Mouse (Mus musculus) left cerebral cortex, adult 6 months (tissue): ENCODE results near the gene Gnl3. TPM values are rescaled to one million over a fixed set of nuclear protein-coding genes. Genes with fewer than 3 reads are reported as not detected.

Experiments
- long read RNA-seq, 2 experiments: library from polyadenylated mRNA; unstranded; transcript quantifications; one replicate each; pipeline ENCODE4 v2.0.0; 2019 to 2020
- polyA plus RNA-seq: library from polyadenylated mRNA; unstranded; fragments of <200 nt; fragmentation: Nextera tagmentation; gene quantifications from 2 replicates; pipeline ENCODE4 v1.2.3, GENCODE M21; 2021

Gnl3 gene
- 13.2 and 15.2 TPM in 2 replicates for polyA plus RNA-seq
- long read RNA-seq, experiment 1, transcript Gnl3-201 (15 exons, 1,947 nt): major isoform, 24 of 54 reads
- long read RNA-seq, experiment 1, partial matches to known transcripts: 5 of 54 reads
- long read RNA-seq, experiment 1, other reads (novel, unspliced or antisense): 23 of 54 reads
- long read RNA-seq, experiment 2, transcript Gnl3-201 (15 exons, 1,947 nt): major isoform, 5 of 30 reads
- long read RNA-seq, experiment 2, partial matches to known transcripts: 24 of 30 reads
- long read RNA-seq, experiment 2, other reads (novel, unspliced or antisense): 1 of 30 reads

GRCm38 (mm10) chr14:31018860-31019291 is at the start of gene Gnl3, which contains the start of gene Pbrm1:
Gene Gnl3, minus strand, starts transcription at chr14:31019152.
Gene Pbrm1, plus strand, starts transcription at chr14:31019138.

GRCm38 (mm10) chr14:31001307-31002205 is 17.4 kb downstream of the Gnl3 start, which contains the start of the genes Glt8d1 and Spcs1:
Gene Glt8d1, plus strand, starts transcription at chr14:31001400.
Gene Spcs1, minus strand, starts transcription at chr14:31001672.

Other genes starting within 250 kb of the Gnl3 start
- 3.0 and 12.7 TPM in 2 replicates for gene Tmem110, start 193.6 kb downstream of the Gnl3 start, polyA plus RNA-seq
- 1.7 and 2.2 TPM in 2 replicates for gene Mustn1, start 140.0 kb downstream of the Gnl3 start, polyA plus RNA-seq
- gene Itih4, start 132.7 kb downstream of the Gnl3 start, polyA plus RNA-seq: not detected in 2 replicates
- gene Itih3, start 95.4 kb downstream of the Gnl3 start, polyA plus RNA-seq: 10.8 and 23.2 TPM in 2 replicates
- gene Itih1, start 75.9 kb downstream of the Gnl3 start, polyA plus RNA-seq: not detected in 2 replicates
- gene Nek4, start 67.8 kb downstream of the Gnl3 start, polyA plus RNA-seq: 6.7 and 7.2 TPM in 2 replicates
- gene Glt8d1, start 17.8 kb downstream of the Gnl3 start, polyA plus RNA-seq: 16.3 and 21.3 TPM in 2 replicates
- 514 and 571 TPM in 2 replicates for gene Spcs1, start 17.5 kb downstream of the Gnl3 start, polyA plus RNA-seq
- gene Pbrm1, start within 50 bp of the Gnl3 start, polyA plus RNA-seq: 8.6 and 18.1 TPM in 2 replicates
- gene Smim4, start 109.8 kb upstream of the Gnl3 start, polyA plus RNA-seq: 129 and 147 TPM in 2 replicates
- 5.2 and 7.7 TPM in 2 replicates for gene Nt5dc2, start 111.9 kb upstream of the Gnl3 start, polyA plus RNA-seq
- 7.3 and 8.7 TPM in 2 replicates for gene Stab1, start 149.5 kb upstream of the Gnl3 start, polyA plus RNA-seq
- gene Tnnc1, start 189.2 kb upstream of the Gnl3 start, polyA plus RNA-seq: 65.8 and 69.3 TPM in 2 replicates
- gene Nisch, start 197.8 kb upstream of the Gnl3 start, polyA plus RNA-seq: 114 and 135 TPM in 2 replicates
- gene Sema3g, start 198.7 kb upstream of the Gnl3 start, polyA plus RNA-seq: 0.05 and 0.06 TPM in 2 replicates
- 3.6 and 3.7 TPM in 2 replicates for gene Phf7, start 232.2 kb upstream of the Gnl3 start, polyA plus RNA-seq
- gene Bap1, start 232.3 kb upstream of the Gnl3 start, polyA plus RNA-seq: 78.3 and 83.8 TPM in 2 replicates